Mouse (Mus musculus): ENCODE measurements around the gene Ap1m2.

DNA sequence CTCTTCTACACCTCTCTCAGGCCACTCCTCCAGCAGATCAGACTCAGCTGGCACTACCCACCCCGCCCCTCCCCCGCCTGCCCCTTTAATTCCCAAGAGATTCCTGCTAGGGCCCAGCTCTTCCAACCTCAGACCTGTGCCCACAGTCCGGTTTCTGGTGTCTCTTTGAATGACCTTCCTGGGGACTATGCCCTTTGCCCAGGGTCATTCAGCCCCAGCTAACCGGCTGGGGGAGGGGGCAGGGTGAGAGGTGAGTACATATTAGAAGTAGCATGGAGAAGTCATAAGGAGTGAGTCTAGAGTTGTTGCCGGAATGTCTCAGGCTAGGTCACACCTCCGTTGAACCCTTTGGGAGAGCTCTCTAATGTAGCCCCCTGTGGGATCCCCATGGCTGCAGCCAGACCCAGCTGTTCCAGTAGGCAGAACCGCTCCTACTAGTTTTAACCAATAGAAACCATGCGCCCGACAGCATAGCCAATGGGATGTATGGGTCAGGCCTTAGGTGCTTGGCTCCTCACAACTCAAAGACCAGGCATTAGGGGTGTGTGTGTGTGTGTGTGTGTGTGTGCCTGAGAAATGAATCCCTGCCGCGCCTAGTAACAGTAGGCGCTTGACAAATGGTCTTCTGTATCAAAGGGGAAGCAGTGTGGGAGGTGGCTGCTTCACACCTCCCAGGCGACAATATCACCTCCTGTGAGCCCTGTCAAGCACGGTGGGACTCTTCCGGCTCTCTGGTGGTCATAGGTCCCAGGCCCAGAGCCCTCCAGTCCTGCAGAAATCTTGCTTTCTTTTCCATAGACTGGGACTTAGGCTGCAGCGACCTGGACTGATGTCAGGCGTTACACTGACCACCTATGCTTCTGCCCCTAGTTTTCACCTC is 62.3 kb downstream of the Ap1m2 start:
- TF ChIP-seq CTCF (IDR thresholded peaks at IDR 0.05; ENCODE audit: extremely low read depth, insufficient read depth, insufficient read length, insufficient replicate concordance): no peak
- TF ChIP-seq POLR2A (IDR thresholded peaks at IDR 0.05; ENCODE audit: low read depth, low read length): no peak

Measured in spleen, adult 2 months (tissue).